Mouse (Mus musculus) mouse trophoblast stem cell (cell line): ENCODE results near the gene Slc6a3.

Experiments used
- in situ Hi-C, 2 experiments: fragments of 300-500 bp; cut with MseI, MboI; formaldehyde crosslinking; loops; 2 replicates in 1 of 2; 3 replicates in 1 of 2; pipeline ENCODE4 v1.15.1; 2025

Slc6a3 gene

DNA sequence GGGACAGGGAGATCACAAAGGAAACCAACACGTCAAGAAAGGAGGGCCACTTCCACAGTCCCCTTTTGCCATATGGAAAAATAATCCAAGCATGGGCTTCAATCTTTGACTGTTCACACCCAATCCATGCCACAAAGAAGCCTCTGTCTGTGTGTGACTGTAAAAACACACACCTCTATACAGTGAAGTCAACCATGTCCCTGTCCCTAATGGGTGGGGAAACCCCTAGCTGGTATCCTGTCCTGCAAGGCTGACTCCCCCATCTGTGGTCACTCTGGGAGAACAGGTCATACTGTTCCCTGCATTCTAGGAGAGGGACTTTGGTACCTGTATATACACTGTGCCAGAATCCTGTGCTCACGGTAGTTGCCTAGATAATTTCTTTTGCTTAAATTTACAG is 40.7 kb downstream of the Slc6a3 start:
- in situ Hi-C loops = no loop called here

DNA sequence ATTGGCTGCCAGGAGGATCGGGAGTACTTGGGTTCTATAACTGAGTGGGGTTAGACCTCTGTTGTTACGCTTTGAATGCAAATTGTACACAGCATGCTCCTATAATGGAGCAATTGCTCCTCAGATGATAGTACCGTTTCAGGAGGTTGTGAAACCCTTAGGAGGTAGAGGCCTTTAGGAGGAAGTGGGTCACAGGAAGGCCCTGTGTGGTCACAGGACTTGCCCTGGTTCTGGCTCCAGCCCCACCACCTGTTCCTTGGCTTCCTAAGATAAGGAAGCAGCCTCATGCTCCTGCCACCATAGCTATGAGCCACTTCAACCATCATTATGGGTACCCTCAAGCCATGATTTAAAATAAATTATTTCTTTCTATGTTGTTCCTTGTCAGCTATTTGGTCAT is 54.9 kb downstream of the Slc6a3 start:
- in situ Hi-C loops = no loop called here

DNA sequence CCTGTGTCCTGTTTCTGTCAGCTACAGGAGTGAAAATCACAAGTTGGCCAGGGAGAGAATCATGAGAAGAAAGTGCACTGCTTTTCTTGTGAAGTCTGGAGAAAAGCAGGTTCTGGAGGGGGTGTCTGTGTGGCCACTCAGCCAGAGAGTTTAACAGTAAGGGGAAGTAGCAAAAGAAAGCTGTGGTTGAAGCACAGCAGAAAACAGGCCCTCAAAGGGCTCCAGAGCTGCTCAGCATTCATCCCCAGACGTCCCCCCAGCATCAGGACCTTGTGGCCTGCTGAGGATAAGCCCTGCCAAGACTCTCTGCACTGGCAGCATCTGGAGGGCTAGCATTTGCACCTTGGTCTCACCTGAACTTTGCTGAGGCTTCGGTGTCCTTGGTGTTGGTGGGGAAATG is 56.0 kb downstream of the Slc6a3 start:
- in situ Hi-C loops = no loop called here

DNA sequence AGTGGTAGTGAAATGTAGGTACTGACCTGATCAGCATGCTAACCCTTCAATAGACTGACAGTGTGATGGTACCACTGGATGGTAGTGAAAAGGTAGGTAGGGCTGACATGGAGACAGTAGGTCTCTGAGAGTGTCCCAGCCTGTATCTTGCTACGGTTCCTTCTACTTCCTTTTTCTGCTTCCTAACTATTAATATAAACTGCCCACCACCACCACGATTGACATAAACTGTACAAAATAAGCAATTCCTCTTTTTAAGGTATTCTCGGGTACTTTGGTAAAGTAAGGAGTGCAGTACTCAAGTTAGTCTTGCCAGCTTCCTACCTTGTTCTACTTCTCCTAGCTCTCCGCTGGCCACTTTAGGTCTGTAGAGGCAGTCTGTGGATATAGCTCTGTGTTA is 59.7 kb downstream of the Slc6a3 start:
- in situ Hi-C loops = no loop called here

DNA sequence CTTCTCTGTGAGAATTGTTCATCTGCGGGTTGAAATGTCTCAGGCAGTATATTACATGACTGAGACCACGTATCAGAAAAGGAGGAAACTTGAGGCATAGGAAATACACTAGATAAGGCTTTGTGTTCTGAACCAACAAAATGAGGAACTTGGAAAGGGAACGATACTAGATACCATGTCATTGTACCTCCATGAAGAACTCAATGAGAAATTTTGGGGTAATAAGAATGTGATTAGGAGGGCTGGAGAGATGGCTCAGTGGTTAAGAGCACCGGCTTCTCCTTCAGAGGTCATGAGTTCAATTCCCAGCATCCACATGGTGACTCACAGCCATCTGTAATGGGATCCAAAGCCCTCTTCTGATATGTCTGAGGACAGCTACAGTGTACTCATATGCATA is 63.7 kb downstream of the Slc6a3 start:
- in situ Hi-C loops = no loop called here

DNA sequence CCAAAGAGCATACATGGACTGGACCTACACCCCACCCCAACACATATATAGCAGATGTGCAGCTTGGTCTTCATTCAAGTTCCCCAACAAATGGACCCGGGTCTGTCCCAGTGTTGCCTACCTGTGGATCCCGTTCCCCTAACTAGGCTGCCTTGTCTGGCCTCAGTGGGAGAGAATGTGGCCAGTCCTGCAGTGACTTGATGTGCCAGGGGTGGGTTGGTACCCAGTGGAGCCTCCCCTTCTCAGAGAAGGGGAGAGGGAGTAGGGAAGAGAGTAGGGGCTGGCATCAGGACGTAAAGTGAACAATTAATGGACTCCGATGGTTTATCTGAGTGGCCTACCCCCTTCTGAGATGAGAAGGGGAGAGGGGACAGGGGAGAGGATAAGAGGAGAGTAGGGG is 66.5 kb downstream of the Slc6a3 start:
- in situ Hi-C loops = no loop called here

DNA sequence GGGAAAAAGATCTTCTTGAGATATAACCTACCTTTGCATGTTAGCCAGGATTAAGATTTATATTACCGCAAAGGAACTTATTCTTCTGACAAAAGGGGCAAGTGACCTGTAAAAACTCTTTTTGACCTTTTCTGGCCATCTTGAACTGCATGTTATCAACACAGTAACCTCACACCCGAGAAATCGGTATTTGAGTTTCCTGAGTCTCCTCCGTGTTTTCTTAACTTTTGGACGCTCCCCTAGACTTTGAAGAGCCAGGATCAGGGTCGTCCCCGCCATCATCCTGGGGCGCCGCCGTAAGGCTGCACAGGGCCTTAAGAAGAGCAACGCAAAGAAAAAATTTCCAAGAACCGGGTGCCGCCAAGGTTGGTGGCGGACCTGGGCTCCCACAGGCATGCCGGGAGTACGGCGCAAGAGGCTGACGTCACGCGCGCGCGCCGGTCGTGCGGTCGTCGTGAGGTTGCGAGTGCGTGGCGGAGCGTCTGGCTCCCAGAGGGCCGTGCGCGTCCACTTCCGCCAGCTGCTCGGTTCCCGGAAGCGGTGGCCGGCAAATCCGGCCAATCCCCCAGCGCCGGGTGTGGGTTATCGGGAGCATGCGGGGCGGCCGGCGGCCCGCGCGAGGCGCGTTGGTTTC is 67.1 kb downstream of the Slc6a3 start, which contains the start of gene Clptm1l:
TSS of gene Clptm1l (plus strand) at position 485 of the 634 bp plus-strand sequence.
- in situ Hi-C loops = no loop called here

DNA sequence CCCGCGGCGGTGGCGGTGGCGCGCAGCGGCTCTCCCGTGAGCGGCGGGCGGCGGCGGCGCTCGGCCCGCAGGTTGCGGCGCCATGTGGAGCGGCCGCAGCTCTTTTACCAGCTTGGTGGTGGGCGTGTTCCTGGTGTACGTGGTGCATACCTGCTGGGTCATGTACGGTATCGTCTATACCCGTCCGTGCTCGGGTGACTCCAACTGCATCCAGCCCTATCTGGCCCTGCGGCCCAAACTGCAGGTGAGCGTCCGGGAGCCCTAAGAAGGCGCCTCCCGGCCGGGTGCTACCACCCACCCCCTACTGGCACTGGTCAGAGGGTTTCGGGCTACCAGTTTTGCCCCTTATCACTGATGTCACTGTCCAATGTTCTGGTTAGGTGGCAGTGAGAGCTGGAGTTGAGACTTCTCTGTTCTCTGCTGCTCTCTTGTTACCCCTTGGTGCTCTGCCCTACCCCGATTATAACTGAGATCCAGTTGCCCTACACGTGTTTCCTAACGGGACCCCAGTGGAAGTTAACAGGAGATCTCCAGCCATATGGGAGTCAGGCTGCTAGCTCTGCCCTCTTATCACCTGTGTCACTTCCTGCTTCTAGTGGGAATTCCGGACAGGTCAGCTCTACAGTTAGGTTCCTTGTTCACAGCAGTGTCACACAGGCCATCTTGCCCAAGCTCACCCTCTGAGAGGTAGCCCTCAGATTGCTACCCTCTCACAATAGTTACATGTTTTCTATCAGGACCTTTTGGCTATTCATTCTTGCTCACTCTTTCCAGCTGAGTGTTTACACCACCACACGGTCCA is 67.8 kb downstream of the Slc6a3 start:
- in situ Hi-C loops = no loop called here

DNA sequence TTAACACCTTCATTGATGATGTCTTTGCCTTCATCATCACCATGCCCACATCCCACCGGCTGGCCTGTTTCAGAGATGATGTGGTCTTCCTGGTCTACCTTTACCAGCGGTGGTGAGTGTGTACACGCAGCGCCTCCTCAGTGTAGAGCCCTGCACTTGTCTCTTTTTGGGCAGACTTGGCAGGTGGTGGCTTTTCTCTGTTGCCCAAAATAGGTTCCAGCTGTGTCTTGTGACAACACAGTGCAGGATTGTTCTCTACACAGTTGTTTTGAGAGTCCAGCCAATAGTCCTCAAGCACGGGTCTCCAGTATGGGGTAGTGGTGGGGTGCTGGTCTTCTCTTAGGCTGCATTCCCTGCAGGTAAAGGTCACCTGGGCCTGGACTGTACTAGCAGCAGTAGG is 81.9 kb downstream of the Slc6a3 start:
- in situ Hi-C loops = no loop called here

DNA sequence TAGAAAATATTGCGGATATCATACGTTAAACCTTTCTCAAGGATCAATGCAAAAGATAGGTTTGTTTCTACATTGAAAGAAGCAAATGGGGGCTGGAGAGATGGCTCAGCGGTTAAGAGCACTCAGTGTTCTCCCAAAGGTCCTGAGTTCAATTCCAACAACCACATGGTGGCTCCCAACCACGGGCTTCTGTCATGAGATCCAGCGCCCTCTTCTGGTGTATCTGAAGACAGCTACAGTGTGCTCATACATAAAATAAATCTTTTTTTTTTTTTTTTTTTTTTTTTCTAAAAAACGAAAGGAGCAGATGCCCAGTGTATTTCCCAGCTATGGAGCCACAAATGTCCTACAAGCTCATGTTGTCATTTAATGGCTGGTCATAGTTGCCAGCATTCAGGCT is 84.1 kb downstream of the Slc6a3 start:
- in situ Hi-C loops = loop anchor here (5.0 to 10.0 kb wide), 2 partner anchors 108 to 196 kb away; no protein-coding TSS in a partner anchor

DNA sequence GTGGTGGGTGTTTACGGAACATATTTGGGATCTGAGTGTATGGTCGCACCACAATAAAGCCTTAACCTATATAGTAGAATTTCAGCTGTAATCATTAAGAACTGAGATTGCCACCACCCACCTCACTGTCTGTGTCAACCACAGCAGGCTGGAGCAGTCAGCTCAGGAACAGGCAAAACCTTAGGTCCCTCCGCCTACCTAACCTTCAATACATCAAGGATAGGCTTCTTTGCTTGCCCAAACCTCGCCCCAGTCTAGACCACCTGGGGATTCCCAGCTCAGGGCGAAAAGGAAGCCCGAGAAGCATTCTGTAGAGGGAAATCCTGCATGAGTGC is 89.8 kb downstream of the Slc6a3 start:
- in situ Hi-C loops = loop anchor here in 1 of 2 experiments (10.0 kb wide), 1 partner anchor 202 kb away; no protein-coding TSS in a partner anchor

DNA sequence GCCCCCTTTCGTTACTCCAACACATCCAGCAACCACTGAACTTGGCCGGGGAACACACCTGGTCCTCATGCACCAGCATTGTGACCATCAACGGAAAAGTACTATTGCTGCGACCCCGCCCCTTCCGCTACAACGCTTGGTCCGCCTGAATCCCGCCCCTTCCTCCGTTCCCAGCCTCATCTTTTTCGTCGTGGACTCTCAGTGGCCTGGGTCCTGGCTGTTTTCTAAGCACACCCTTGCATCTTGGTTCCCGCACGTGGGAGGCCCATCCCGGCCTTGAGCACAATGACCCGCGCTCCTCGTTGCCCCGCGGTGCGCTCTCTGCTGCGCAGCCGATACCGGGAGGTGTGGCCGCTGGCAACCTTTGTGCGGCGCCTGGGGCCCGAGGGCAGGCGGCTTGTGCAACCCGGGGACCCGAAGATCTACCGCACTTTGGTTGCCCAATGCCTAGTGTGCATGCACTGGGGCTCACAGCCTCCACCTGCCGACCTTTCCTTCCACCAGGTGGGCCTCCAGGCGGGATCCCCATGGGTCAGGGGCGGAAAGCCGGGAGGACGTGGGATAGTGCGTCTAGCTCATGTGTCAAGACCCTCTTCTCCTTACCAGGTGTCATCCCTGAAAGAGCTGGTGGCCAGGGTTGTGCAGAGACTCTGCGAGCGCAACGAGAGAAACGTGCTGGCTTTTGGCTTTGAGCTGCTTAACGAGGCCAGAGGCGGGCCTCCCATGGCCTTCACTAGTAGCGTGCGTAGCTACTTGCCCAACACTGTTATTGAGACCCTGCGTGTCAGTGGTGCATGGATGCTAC is 90.4 kb downstream of the Slc6a3 start, which contains the start of gene Tert:
TSS of gene Tert (plus strand) at position 167 of the 805 bp plus-strand sequence.
- in situ Hi-C loops = loop anchor here in 1 of 2 experiments (10.0 kb wide), 1 partner anchor 202 kb away; no protein-coding TSS in a partner anchor
